Mouse (Mus musculus) erythroblast, embryonic 14.5 days (primary cell): ENCODE measurements around the gene Tmem110. TPM values are rescaled to one million over a fixed set of nuclear protein-coding genes. Genes with fewer than 3 reads are reported as not detected.

Experiments
- H3K27me3 ChIP-seq: 2 replicates; pipeline ENCODE4 v1.6.1; 2012; ENCODE audit warnings: inconsistent platforms; ENCODE audit not compliant: control insufficient read depth
- H3K36me3 ChIP-seq: 2 replicates; pipeline ENCODE4 v1.6.1; 2012; ENCODE audit warnings: mild to moderate bottlenecking, inconsistent platforms; ENCODE audit not compliant: control insufficient read depth
- H3K4me1 ChIP-seq: 2 replicates; pipeline ENCODE4 v1.6.1; 2012; ENCODE audit warnings: inconsistent platforms; ENCODE audit not compliant: control insufficient read depth
- H3K4me3 ChIP-seq: replicated peaks from 2 replicates; pipeline ENCODE3; 2012; ENCODE audit warnings: moderate library complexity, mild to moderate bottlenecking, inconsistent platforms
- H3K9me3 ChIP-seq: 2 replicates; pipeline ENCODE4 v1.6.1; 2012; ENCODE audit warnings: low read length, inconsistent platforms, mixed read lengths; ENCODE audit not compliant: control insufficient read depth
- GATA1 ChIP-seq: IDR thresholded peaks from 2 replicates; pipeline ENCODE4 v1.6.1; 2012; ENCODE audit warnings: low read length, inconsistent platforms, mixed read lengths
- TAL1 ChIP-seq: IDR thresholded peaks from 3 replicates; pipeline ENCODE4 v1.6.1; 2012; ENCODE audit warnings: low read length, inconsistent platforms, mixed read lengths
- polyA plus RNA-seq: library from polyadenylated mRNA; stranded (reverse); fragments of >175 nt; gene quantifications from 2 replicates; pipeline ENCODE4 v1.2.3, GENCODE M21; 2012

Tmem110 gene
- polyA plus RNA-seq, 1 experiment: 2.3 TPM

GRCm38 (mm10) chr14:30855316-30855715, 29.9 kb downstream of the Tmem110 start:
- Histone ChIP-seq H3K4me1 (peaks cover 4% of the 10 kb centered on the region), H3K36me3 (no peaks in the 10 kb centered on the region; the same call in 1 of the 2 replicates), H3K9me3 (no peaks in the 10 kb centered on the region), H3K27me3 (no peaks in the 10 kb centered on the region), H3K4me3 (no peak overlapping the region)
- TF ChIP-seq TAL1 (no peak), GATA1 (no peak)

GRCm38 (mm10) chr14:30856885-30857507, 31.6 kb downstream of the Tmem110 start:
- H3K4me1 ChIP-seq: peaks cover 4% of the 10 kb centered on the region
- TF ChIP-seq TAL1 (no peak), GATA1 (no peak)
- H3K4me3 ChIP-seq: no peak overlapping the region
- H3K36me3 ChIP-seq: no peaks in the 10 kb centered on the region; the same call in 1 of the 2 replicates
- H3K9me3 ChIP-seq: no peaks in the 10 kb centered on the region
- H3K27me3 ChIP-seq: no peaks in the 10 kb centered on the region

- Histone ChIP-seq H3K4me3 (no peak overlapping the region), H3K27me3 (no peaks in the 10 kb centered on the region), H3K9me3 (no peaks in the 10 kb centered on the region), H3K36me3 (no peaks in the 10 kb centered on the region), H3K4me1 (peaks cover 4% of the 10 kb centered on the region)
- no peak for TF ChIP-seq GATA1
- TF ChIP-seq TAL1: no peak
Measured at GRCm38 (mm10) chr14:30857990-30858389, 32.6 kb downstream of the Tmem110 start.

- Histone ChIP-seq H3K27me3 (no peaks in the 10 kb centered on the region), H3K9me3 (no peaks in the 10 kb centered on the region), H3K4me3 (no peak overlapping the region), H3K36me3 (peaks cover 28% of the 10 kb centered on the region), H3K4me1 (peaks cover 4% of the 10 kb centered on the region)
- TF ChIP-seq TAL1 (no peak), GATA1 (no peak)
Measured at GRCm38 (mm10) chr14:30861421-30862125, 36.2 kb downstream of the Tmem110 start.

- no peak for TF ChIP-seq TAL1
- no peak for TF ChIP-seq GATA1
- H3K4me1 ChIP-seq: no peaks in the 10 kb centered on the region; the same call in 1 of the 2 replicates
- H3K27me3 ChIP-seq: no peaks in the 10 kb centered on the region
- peaks cover 34% of the 10 kb centered on the region for H3K36me3 ChIP-seq
- H3K9me3 ChIP-seq: no peaks in the 10 kb centered on the region
- H3K4me3 ChIP-seq: no peak overlapping the region
Measured at GRCm38 (mm10) chr14:30862368-30862767, 37.0 kb downstream of the Tmem110 start.

- TF ChIP-seq TAL1 (no peak), GATA1 (no peak)
- H3K36me3 ChIP-seq: peaks cover 43% of the 10 kb centered on the region
Measured at GRCm38 (mm10) chr14:30865311-30865710, 39.9 kb downstream of the Tmem110 start.

GRCm38 (mm10) chr14:30867042-30867441, 41.7 kb downstream of the Tmem110 start:
- Histone ChIP-seq H3K36me3 (peaks cover 50% of the 10 kb centered on the region), H3K4me1 (no peaks in the 10 kb centered on the region; the same call in 1 of the 2 replicates), H3K9me3 (no peaks in the 10 kb centered on the region), H3K27me3 (no peaks in the 10 kb centered on the region), H3K4me3 (no peak overlapping the region)
- TF ChIP-seq TAL1: no peak
- TF ChIP-seq GATA1: no peak

More at GRCm38 (mm10) chr14:30865311-30865710, 39.9 kb downstream of the Tmem110 start:
- Histone ChIP-seq H3K9me3 (no peaks in the 10 kb centered on the region), H3K27me3 (no peaks in the 10 kb centered on the region), H3K4me1 (no peaks in the 10 kb centered on the region; the same call in 1 of the 2 replicates), H3K4me3 (no peak overlapping the region)

- no peaks in the 10 kb centered on the region for H3K27me3 ChIP-seq
- no peak overlapping the region for H3K4me3 ChIP-seq
- H3K36me3 ChIP-seq: peaks cover 62% of the 10 kb centered on the region
- TF ChIP-seq GATA1: no peak
- no peaks in the 10 kb centered on the region; the same call in 1 of the 2 replicates for H3K4me1 ChIP-seq
- H3K9me3 ChIP-seq: no peaks in the 10 kb centered on the region
Measured at GRCm38 (mm10) chr14:30868826-30869225, 43.4 kb downstream of the Tmem110 start.

GRCm38 (mm10) chr14:30869391-30869801, 44.0 kb downstream of the Tmem110 start:
- H3K9me3 ChIP-seq: no peaks in the 10 kb centered on the region
- TF ChIP-seq TAL1 (no peak), GATA1 (no peak)
- peaks cover 1% of the 10 kb centered on the region for H3K4me1 ChIP-seq
- no peaks in the 10 kb centered on the region for H3K27me3 ChIP-seq
- no peak overlapping the region for H3K4me3 ChIP-seq
- peaks cover 65% of the 10 kb centered on the region for H3K36me3 ChIP-seq
